Mouse (Mus musculus): ENCODE results near the gene Adat2.

The Adat2 gene

DNA sequence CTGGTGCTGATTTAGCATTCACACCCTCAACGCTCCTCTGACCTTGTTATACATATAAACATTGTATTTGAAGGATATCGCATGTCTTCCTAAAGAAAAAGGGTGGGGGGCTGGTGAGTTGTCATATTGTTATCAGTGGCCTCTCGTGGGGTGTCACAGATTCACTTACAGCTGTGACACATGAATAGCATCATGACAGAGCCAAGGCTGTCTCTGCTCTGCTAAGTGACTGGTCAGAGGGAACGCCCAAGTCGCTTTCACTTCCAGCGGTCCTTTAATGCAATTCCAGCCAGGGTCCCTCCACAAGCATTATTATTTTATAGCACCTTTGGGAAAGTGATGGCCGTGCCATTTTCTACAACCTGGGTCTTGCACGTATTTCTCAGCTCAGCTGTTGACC lies 44.8 kb downstream of the Adat2 start:
- no peak for DNase-seq

DNA sequence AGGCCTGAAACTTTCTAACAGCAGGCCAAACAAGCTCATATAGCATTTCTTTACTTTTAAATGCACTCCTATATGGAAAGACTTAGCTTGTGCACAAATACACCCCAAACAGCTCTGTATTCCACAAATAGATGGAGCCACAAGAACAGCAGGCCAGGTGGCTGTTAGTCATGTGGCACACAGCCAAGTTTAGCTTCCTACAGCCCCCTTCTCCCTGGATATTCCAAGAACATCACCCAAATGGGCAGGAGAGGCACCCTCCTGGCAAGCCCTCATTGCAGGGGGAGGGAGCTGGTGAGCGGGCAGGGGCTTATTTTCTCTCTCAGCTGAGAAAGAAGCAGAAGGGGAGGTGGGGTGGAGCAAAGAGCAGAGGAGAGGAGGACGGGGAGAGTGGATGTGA lies 48.2 kb downstream of the Adat2 start:
- DNase-seq, result no peak
